Mouse (Mus musculus) hindbrain, embryonic 13.5 days (tissue): ENCODE measurements around the gene BC017158. TPM values are rescaled to one million over a fixed set of nuclear protein-coding genes. Genes with fewer than 3 reads are reported as not detected.

ENCODE experiments used
- ATAC-seq: fragments of 200-750 bp; cut with Nextera tagmentation; 2 replicates; pipeline ENCODE4 v1.8.0; 2017; ENCODE audit warnings: moderate TSS enrichment; ENCODE audit not compliant: low FRiP score
- H3K27ac ChIP-seq: fragments of 300-500 bp; sonication (generic); 2 replicates; pipeline ENCODE4 v1.5.1; 2015; ENCODE audit warnings: inconsistent platforms, mild to moderate bottlenecking, moderate library complexity
- H3K27me3 ChIP-seq: fragments of 300-500 bp; sonication (generic); 2 replicates; pipeline ENCODE4 v1.6.1; 2015; ENCODE audit warnings: mild to moderate bottlenecking, inconsistent platforms
- H3K36me3 ChIP-seq: fragments of 300-500 bp; sonication (generic); 2 replicates; pipeline ENCODE4 v1.6.1; 2015; ENCODE audit warnings: mild to moderate bottlenecking, inconsistent platforms
- H3K4me1 ChIP-seq: fragments of 300-500 bp; sonication (generic); replicated peaks from 2 replicates; pipeline ENCODE4 v1.6.1; 2015; ENCODE audit warnings: inconsistent platforms
- H3K4me2 ChIP-seq: fragments of 300-500 bp; sonication (generic); 2 replicates; pipeline ENCODE4 v1.6.1; 2015; ENCODE audit warnings: inconsistent platforms, mild to moderate bottlenecking, moderate library complexity
- H3K4me3 ChIP-seq: fragments of 300-500 bp; sonication (generic); 2 replicates; pipeline ENCODE4 v1.5.1; 2015; ENCODE audit warnings: mild to moderate bottlenecking, inconsistent platforms
- H3K9ac ChIP-seq: fragments of 300-500 bp; sonication (generic); 2 replicates; pipeline ENCODE4 v1.6.1; 2015; ENCODE audit warnings: mild to moderate bottlenecking, inconsistent platforms
- H3K9me3 ChIP-seq: fragments of 300-500 bp; sonication (generic); 2 replicates; pipeline ENCODE4 v1.6.1; 2016; ENCODE audit warnings: inconsistent platforms
- WGBS: fragments of 180-500 bp; shearing (Covaris S2); methylation state at CpG from one replicate; pipeline ENCODE4 v1.1.7; 2015; 5-methylcytosine and 5-hydroxymethylcytosine counted together
- polyA plus RNA-seq: library from polyadenylated mRNA; unstranded; fragments of >200 nt; fragmentation: Nextera tagmentation; extraction: Ambion mirVana; gene quantifications from 2 replicates; pipeline ENCODE4 v1.2.1, GENCODE M21; 2015

BC017158 gene
- polyA plus RNA-seq, 1 experiment from 2014 or later: 17.2 TPM

GRCm38 (mm10) chr7:128279750-128280149 lies 18.2 kb downstream of the BC017158 start:
- H3K4me3 ChIP-seq: no peak overlapping the region
- peaks cover 13% of the 10 kb centered on the region for H3K4me1 ChIP-seq
- 87% methylated on average over 4 of the region's 4 CpGs for WGBS
- H3K27me3 ChIP-seq: peaks cover 4% of the 10 kb centered on the region; the same call in 1 of the 2 replicates
- H3K4me2 ChIP-seq: no peak overlapping the region
- no peaks in the 10 kb centered on the region for H3K9me3 ChIP-seq
- H3K9ac ChIP-seq: no peak overlapping the region
- no peak for ATAC-seq
- H3K36me3 ChIP-seq: peaks cover 50% of the 10 kb centered on the region
- no peak overlapping the region for H3K27ac ChIP-seq

DNA sequence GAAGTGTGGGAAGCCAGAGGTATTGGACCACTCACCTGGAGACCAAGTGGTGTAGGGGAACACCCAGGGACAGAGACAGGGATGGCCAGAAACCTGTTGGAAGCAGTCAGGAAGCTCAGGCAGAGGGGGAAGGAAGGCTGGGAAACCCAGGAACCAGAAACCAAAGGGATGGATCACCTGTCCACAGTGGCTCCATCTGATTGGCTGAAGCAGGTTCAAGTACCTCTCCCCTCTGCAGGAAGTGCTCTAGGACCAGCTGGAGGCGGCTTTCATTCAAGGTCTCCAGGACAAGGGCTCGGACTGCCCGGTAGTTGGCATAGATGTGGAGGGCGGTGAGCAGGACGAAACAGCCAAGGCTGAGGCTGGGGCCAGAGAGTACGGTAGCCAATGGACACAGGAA lies 21.9 kb downstream of the BC017158 start:
- Histone ChIP-seq H3K4me1 (0 out of 2 replicates have a peak, but pooled peaks cover 2% of the 10 kb centered on the region), H3K27ac (no peak overlapping the region), H3K36me3 (peaks cover 83% of the 10 kb centered on the region), H3K4me3 (no peak overlapping the region), H3K4me2 (no peak overlapping the region), H3K9me3 (no peaks in the 10 kb centered on the region), H3K27me3 (peaks cover 4% of the 10 kb centered on the region; the same call in 1 of the 2 replicates), H3K9ac (no peak overlapping the region)
- 94% methylated on average over 6 of the region's 6 CpGs for WGBS
- ATAC-seq: no peak

GRCm38 (mm10) chr7:128271496-128271895 lies 26.5 kb downstream of the BC017158 start:
- 94% methylated on average over 9 of the region's 9 CpGs for WGBS
- Histone ChIP-seq H3K4me2 (no peak overlapping the region), H3K27me3 (no peaks in the 10 kb centered on the region), H3K36me3 (peaks cover 60% of the 10 kb centered on the region), H3K27ac (no peak overlapping the region), H3K4me1 (no peaks in the 10 kb centered on the region), H3K4me3 (no peak overlapping the region), H3K9ac (no peak overlapping the region), H3K9me3 (no peaks in the 10 kb centered on the region)
- no peak for ATAC-seq

- peaks cover 50% of the 10 kb centered on the region for H3K36me3 ChIP-seq
- no peaks in the 10 kb centered on the region for H3K9me3 ChIP-seq
- H3K27ac ChIP-seq: no peak overlapping the region
- ATAC-seq: no peak
- no peak overlapping the region for H3K9ac ChIP-seq
- no peaks in the 10 kb centered on the region for H3K4me1 ChIP-seq
- H3K4me2 ChIP-seq: no peak overlapping the region
- 65% methylated on average over 13 of the region's 13 CpGs for WGBS
- no peak overlapping the region for H3K4me3 ChIP-seq
- H3K27me3 ChIP-seq: no peaks in the 10 kb centered on the region
Measured at GRCm38 (mm10) chr7:128270431-128270850, 27.5 kb downstream of the BC017158 start.

DNA sequence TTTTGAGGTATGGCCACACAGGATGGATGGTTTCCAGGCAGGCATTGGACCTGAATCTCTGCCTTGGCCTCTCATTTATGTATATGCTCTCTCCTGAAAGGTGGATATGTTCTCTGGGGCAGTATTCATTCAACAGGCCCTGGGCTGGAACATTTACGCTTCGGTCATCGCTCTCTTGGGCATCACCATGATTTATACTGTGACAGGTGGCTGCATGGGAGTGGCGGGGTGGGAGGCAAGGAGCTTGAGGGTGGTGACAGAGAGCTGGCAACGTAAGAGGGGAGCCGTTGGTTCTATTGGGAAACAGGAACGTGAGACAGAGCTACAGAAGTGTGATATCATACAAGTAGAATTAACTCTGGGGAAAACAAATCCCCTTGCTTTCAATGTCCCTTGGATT lies 30.2 kb downstream of the BC017158 start:
- WGBS: 83% methylated on average over 7 of the region's 7 CpGs
- H3K9me3 ChIP-seq: no peaks in the 10 kb centered on the region
- H3K4me1 ChIP-seq: no peaks in the 10 kb centered on the region
- H3K27ac ChIP-seq: no peak overlapping the region
- ATAC-seq: no peak
- no peak overlapping the region for H3K4me2 ChIP-seq
- H3K9ac ChIP-seq: no peak overlapping the region
- no peak overlapping the region for H3K4me3 ChIP-seq
- H3K36me3 ChIP-seq: peaks cover 24% of the 10 kb centered on the region
- H3K27me3 ChIP-seq: no peaks in the 10 kb centered on the region

- no peak overlapping the region for H3K4me3 ChIP-seq
- H3K27me3 ChIP-seq: no peaks in the 10 kb centered on the region
- H3K9me3 ChIP-seq: no peaks in the 10 kb centered on the region
- ATAC-seq: no peak
- peaks cover 21% of the 10 kb centered on the region for H3K36me3 ChIP-seq
- no peak overlapping the region for H3K9ac ChIP-seq
- H3K4me2 ChIP-seq: no peak overlapping the region
- H3K27ac ChIP-seq: no peak overlapping the region
- 67% methylated on average over 13 of the region's 13 CpGs for WGBS
- H3K4me1 ChIP-seq: no peaks in the 10 kb centered on the region
Measured at GRCm38 (mm10) chr7:128267391-128267790, 30.6 kb downstream of the BC017158 start.

GRCm38 (mm10) chr7:128266056-128266455 lies 31.9 kb downstream of the BC017158 start:
- Histone ChIP-seq H3K9me3 (no peaks in the 10 kb centered on the region; the same call in 1 of the 2 replicates), H3K9ac (no peak overlapping the region), H3K4me3 (no peak overlapping the region), H3K4me1 (no peaks in the 10 kb centered on the region), H3K36me3 (peaks cover 7% of the 10 kb centered on the region), H3K27ac (no peak overlapping the region), H3K27me3 (no peaks in the 10 kb centered on the region), H3K4me2 (no peak overlapping the region)
- no peak for ATAC-seq
- WGBS: 90% methylated on average over 5 of the region's 5 CpGs

- no peaks in the 10 kb centered on the region for H3K4me1 ChIP-seq
- no peak for ATAC-seq
- WGBS: 88% methylated on average over 6 of the region's 6 CpGs
- no peaks in the 10 kb centered on the region for H3K27me3 ChIP-seq
- no peak within 1 kb of the TSS for H3K27ac ChIP-seq
- H3K4me3 ChIP-seq: no peak within 1 kb of the TSS
- H3K4me2 ChIP-seq: no peak within 1 kb of the TSS
- peaks cover under 1% of the 10 kb centered on the region for H3K36me3 ChIP-seq
- no peaks in the 10 kb centered on the region; the same call in 1 of the 2 replicates for H3K9me3 ChIP-seq
- H3K9ac ChIP-seq: no peak within 1 kb of the TSS
Measured at GRCm38 (mm10) chr7:128265411-128265810, 32.6 kb downstream of the BC017158 start, which contains the start of gene Slc5a2. Slc5a2 (plus strand) TSS chr7:128265657.

DNA sequence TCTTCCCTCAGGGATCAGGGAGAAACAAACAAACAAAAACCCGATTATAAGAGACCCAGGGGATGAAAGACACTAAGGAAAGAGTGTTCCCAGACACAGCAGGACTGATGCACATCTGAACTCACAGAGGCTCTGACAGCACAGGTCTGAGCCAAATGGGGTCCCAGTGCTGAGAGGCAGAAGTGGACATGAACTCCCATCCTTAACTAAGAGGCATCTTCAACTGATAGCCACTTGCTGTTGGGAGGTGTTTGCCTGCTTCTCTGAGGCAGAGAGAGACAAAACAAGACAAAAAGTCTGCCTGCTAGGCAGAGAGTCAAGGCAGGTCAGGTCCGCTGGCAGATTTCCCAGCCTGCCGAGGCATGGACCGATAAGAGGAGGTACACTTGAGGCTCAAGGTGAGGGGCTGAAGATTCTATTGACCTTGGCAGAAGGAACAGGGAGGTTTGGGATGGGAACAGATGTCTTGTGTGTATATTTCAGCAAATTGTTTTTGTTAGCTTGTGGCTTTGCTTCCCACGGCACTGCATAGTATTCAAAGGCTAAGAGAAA lies 41.1 kb downstream of the BC017158 start:
- Histone ChIP-seq H3K4me3 (no peak overlapping the region), H3K4me2 (no peak overlapping the region), H3K4me1 (peaks cover 11% of the 10 kb centered on the region), H3K9ac (no peak overlapping the region), H3K27ac (no peak overlapping the region), H3K27me3 (peaks cover 3% of the 10 kb centered on the region), H3K36me3 (no peaks in the 10 kb centered on the region), H3K9me3 (no peaks in the 10 kb centered on the region; the same call in 1 of the 2 replicates)
- ATAC-seq: no peak
- WGBS: 53% methylated on average over 5 of the region's 5 CpGs

DNA sequence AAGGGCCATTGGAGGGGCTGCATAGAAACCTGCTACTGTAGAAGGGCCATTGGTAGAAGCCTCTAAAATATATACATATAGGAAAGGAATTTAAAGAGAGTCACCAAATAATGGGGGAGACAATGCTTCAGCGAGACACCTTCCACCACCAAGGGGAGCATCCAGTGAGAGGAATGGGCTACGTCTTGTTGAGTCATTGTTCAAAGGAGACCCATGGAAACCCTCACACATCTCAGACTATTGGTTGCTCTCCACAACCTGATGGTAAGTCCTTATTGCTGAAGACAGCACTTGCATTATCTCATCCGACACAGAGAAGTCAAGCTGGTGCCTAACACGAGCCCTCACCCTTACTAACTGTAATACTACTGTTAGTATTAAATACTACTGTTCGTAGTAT lies 42.2 kb downstream of the BC017158 start:
- Histone ChIP-seq H3K36me3 (no peaks in the 10 kb centered on the region), H3K27me3 (peaks cover 9% of the 10 kb centered on the region), H3K9me3 (no peaks in the 10 kb centered on the region), H3K9ac (no peak overlapping the region), H3K27ac (no peak overlapping the region), H3K4me1 (peaks cover 14% of the 10 kb centered on the region), H3K4me3 (no peak overlapping the region), H3K4me2 (no peak overlapping the region)
- WGBS: 88% methylated on average over 5 of the region's 5 CpGs
- no peak for ATAC-seq

DNA sequence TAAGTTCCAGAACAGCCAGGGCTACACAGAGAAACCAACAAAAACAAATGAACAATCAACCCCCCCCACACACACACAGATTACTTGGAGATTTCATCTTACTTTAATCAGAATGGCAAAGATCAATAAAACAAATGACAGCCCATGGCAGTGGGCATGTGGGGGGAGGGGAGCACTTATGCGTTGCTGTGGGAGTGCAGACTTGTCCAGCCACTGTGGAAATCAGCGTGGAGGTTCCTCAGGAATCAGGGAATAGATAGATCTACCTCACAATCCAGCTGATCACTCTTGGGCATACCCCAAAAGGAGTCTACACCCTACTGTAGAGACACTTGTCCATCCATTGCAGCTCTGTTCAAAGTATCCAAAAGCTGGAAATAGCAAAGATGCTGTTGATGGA lies 43.0 kb downstream of the BC017158 start:
- Histone ChIP-seq H3K4me3 (no peak overlapping the region), H3K9ac (no peak overlapping the region), H3K36me3 (peaks cover 1% of the 10 kb centered on the region), H3K9me3 (no peaks in the 10 kb centered on the region), H3K27ac (no peak overlapping the region), H3K27me3 (peaks cover 9% of the 10 kb centered on the region), H3K4me1 (peaks cover 14% of the 10 kb centered on the region), H3K4me2 (no peak overlapping the region)
- 63% methylated on average over 2 of the region's 2 CpGs for WGBS
- no peak for ATAC-seq

DNA sequence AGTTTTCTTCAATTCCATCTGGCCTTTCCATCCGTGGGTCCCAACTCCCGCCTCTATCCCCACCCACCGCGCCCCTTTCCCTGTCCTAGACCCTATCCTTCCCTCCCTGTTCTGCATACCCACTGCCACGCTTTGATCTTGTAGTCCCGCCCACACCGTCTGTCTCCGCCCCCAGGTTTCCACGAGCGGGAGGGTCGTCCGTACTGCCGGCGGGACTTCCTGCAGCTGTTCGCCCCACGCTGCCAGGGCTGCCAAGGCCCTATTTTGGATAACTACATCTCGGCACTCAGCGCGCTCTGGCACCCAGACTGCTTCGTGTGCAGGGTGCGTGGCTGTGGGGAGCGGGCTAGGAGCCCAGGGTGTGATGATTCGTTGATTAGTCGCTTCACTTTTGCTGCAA lies 45.4 kb downstream of the BC017158 start:
- WGBS: 11% methylated on average over 24 of the region's 24 CpGs
- ATAC-seq: peak; percentile 69

DNA sequence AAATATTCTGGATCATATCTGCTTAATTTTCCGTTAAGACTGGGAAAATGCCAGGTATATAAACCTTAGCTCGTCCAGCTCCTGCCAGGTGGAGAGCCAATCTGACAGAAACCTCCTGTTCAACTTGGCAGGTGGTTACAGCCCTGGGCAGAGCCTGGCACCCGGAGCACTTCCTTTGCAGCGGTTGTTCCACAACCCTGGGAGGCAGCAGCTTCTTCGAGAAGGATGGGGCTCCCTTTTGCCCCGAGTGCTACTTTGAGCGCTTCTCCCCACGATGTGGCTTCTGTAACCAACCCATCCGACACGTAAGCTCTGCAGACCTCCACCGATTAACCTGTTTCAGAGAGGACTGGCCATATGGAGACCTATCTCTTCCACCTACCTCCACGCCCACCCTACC lies 46.0 kb downstream of the BC017158 start:
- Histone ChIP-seq H3K4me3 (0 out of 2 replicates have a peak overlapping the region, but pooled peaks have one; percentile 38), H3K36me3 (peaks cover 3% of the 10 kb centered on the region), H3K9me3 (no peaks in the 10 kb centered on the region), H3K4me1 (peaks cover 22% of the 10 kb centered on the region), H3K27me3 (peaks cover 9% of the 10 kb centered on the region), H3K4me2 (peak overlapping the region; percentile 59), H3K27ac (no peak overlapping the region), H3K9ac (peak overlapping the region; percentile 68; the same call in 1 of the 2 replicates)
- ATAC-seq: no peak
- 65% methylated on average over 12 of the region's 12 CpGs for WGBS

More for the DNA sequence above, 45.4 kb downstream of the BC017158 start:
- Histone ChIP-seq H3K4me3 (peak overlapping the region; percentile 38), H3K4me2 (peak overlapping the region; percentile 59), H3K4me1 (peaks cover 17% of the 10 kb centered on the region), H3K36me3 (peaks cover 3% of the 10 kb centered on the region), H3K9ac (peak overlapping the region; percentile 68), H3K27ac (no peak overlapping the region), H3K9me3 (no peaks in the 10 kb centered on the region), H3K27me3 (peaks cover 9% of the 10 kb centered on the region)
